Mouse (Mus musculus) layer of hippocampus, postnatal 10 days (tissue): ENCODE measurements around the gene Cstf2t. TPM values are rescaled to one million over a fixed set of nuclear protein-coding genes. Genes with fewer than 3 reads are reported as not detected.
A peak's percentile ranks its signal among the peaks of the same experiment; 100 is the strongest.

Experiments
- DNase-seq, 2 experiments: peaks; one replicate each; pipeline ENCODE4 v3.0.0; 2021; ENCODE audit warnings: low spot score in 2 of 2
- long read RNA-seq: library from polyadenylated mRNA; stranded (forward); transcript quantifications from one replicate; pipeline ENCODE4 v2.0.0, GENCODE M21; 2023
- total RNA-seq, 2 experiments: library from RNA; stranded (reverse); gene quantifications; 2 replicates each; pipeline ENCODE4 v1.2.3; 2021

Gene Cstf2t
- total RNA-seq, result 10 to 100 TPM; 60.6 to 61.8 TPM
- long read RNA-seq, full-length matches to known transcripts, result 67 of 67 reads
- long read RNA-seq, partial matches to known transcripts, result 0 of 67 reads
- long read RNA-seq, other reads (novel, unspliced or antisense), result 0 of 67 reads

- peak; percentile 99 for DNase-seq
These were observed at the start of gene Cstf2t for GRCm38 (mm10) chr19:31082662-31083429. Gene Cstf2t (plus strand): TSS chr19:31082837.

GRCm38 (mm10) chr19:31038951-31039350 lies 43.7 kb upstream of the Cstf2t start:
- DNase-seq, result no peak

GRCm38 (mm10) chr19:31040948-31041847 lies 41.4 kb upstream of the Cstf2t start:
- no peak for DNase-seq

GRCm38 (mm10) chr19:31046601-31047000 lies 36.0 kb upstream of the Cstf2t start:
- DNase-seq, result no peak

- DNase-seq, result no peak
These were observed 17.9 kb upstream of the Cstf2t start for GRCm38 (mm10) chr19:31064740-31065139.

GRCm38 (mm10) chr19:31065206-31065781 lies 17.3 kb upstream of the Cstf2t start:
- no peak for DNase-seq

GRCm38 (mm10) chr19:31073959-31074716 lies 8.5 kb upstream of the Cstf2t start:
- DNase-seq, result no peak

GRCm38 (mm10) chr19:31074717-31075063 lies 7.9 kb upstream of the Cstf2t start:
- DNase-seq, result peak in 1 of 2 experiments; percentile 18

- no peak for DNase-seq
These were observed 6.5 kb upstream of the Cstf2t start for GRCm38 (mm10) chr19:31076106-31076505.

- DNase-seq, result no peak
These were observed 4.4 kb upstream of the Cstf2t start for GRCm38 (mm10) chr19:31078241-31078640.

- no peak for DNase-seq
These were observed 411 bp upstream of the Cstf2t start for GRCm38 (mm10) chr19:31082226-31082625.

GRCm38 (mm10) chr19:31083761-31084160 lies 1.1 kb downstream of the Cstf2t start:
- peak; percentile 9 to 19 for DNase-seq

GRCm38 (mm10) chr19:31097857-31098256 lies 15.2 kb downstream of the Cstf2t start:
- no peak for DNase-seq

- DNase-seq, result no peak
These were observed 16.7 kb downstream of the Cstf2t start for GRCm38 (mm10) chr19:31099369-31099768.

GRCm38 (mm10) chr19:31104764-31105163 lies 22.1 kb downstream of the Cstf2t start:
- DNase-seq, result no peak

- DNase-seq, result no peak
These were observed 23.4 kb downstream of the Cstf2t start for GRCm38 (mm10) chr19:31106036-31106435.

- DNase-seq, result no peak
These were observed 24.4 kb downstream of the Cstf2t start for GRCm38 (mm10) chr19:31106835-31107554.

GRCm38 (mm10) chr19:31114690-31115089 lies 32.1 kb downstream of the Cstf2t start:
- peak in 1 of 2 experiments; percentile 15 for DNase-seq

- DNase-seq, result peak in 1 of 2 experiments; percentile 20
These were observed 42.0 kb downstream of the Cstf2t start for GRCm38 (mm10) chr19:31124628-31125027.

GRCm38 (mm10) chr19:31132614-31133013 lies 50.0 kb downstream of the Cstf2t start:
- DNase-seq, result no peak
